Mouse (Mus musculus) myocyte (in vitro differentiated cells): ENCODE measurements around the gene Lhfpl4. TPM values are rescaled to one million over a fixed set of nuclear protein-coding genes. Genes with fewer than 3 reads are reported as not detected.
A peak's percentile ranks its signal among the peaks of the same experiment; 100 is the strongest.

ENCODE experiments used
- H3K27me3 ChIP-seq: one replicate; pipeline ENCODE4 v1.6.1; 2011; ENCODE audit not compliant: control insufficient read depth, insufficient read depth, insufficient read length
- H3K36me3 ChIP-seq: one replicate; pipeline ENCODE4 v1.6.1; 2011; ENCODE audit not compliant: control insufficient read depth, insufficient read depth
- H3K4me2 ChIP-seq: one replicate; pipeline ENCODE4 v1.6.1; 2011; ENCODE audit warnings: low read depth, control low read depth
- H3K4me3 ChIP-seq: one replicate; pipeline ENCODE4 v1.5.1; 2011; ENCODE audit warnings: mild to moderate bottlenecking, control low read depth, moderate library complexity
- H3K79me2 ChIP-seq: one replicate; pipeline ENCODE4 v1.6.1; 2011; ENCODE audit not compliant: control insufficient read depth, insufficient read depth
- H3ac ChIP-seq: one replicate; pipeline ENCODE4 v1.6.1; 2011; ENCODE audit not compliant: control insufficient read depth, insufficient read length
- CEBPB ChIP-seq: IDR thresholded peaks from 2 replicates; pipeline ENCODE4 v1.6.1; 2011; ENCODE audit warnings: mild to moderate bottlenecking, moderate library complexity; ENCODE audit not compliant: poor library complexity, insufficient read depth, severe bottlenecking
- E2F4 ChIP-seq: IDR thresholded peaks from one replicate; pipeline ENCODE4 v1.6.1; 2011; ENCODE audit warnings: mild to moderate bottlenecking, control low read depth, moderate library complexity; ENCODE audit not compliant: insufficient read depth
- MAX ChIP-seq: IDR thresholded peaks from one replicate; pipeline ENCODE4 v1.6.1; 2011; ENCODE audit warnings: low read depth, mild to moderate bottlenecking, control low read depth
- MYOD1 ChIP-seq, 3 experiments: IDR thresholded peaks; one replicate each; pipeline ENCODE4 v1.6.1; 2011; ENCODE audit warnings: control low read depth in 2 of 3, low read depth in 2 of 3, mild to moderate bottlenecking in 2 of 3, moderate library complexity in 1 of 3; ENCODE audit not compliant: insufficient read length in 2 of 3, control insufficient read depth in 1 of 3
- MYOG ChIP-seq, 3 experiments: IDR thresholded peaks; one replicate each; pipeline ENCODE4 v1.6.1; 2011; ENCODE audit warnings: control low read depth in 2 of 3, low read depth in 2 of 3, mild to moderate bottlenecking in 2 of 3; ENCODE audit not compliant: insufficient read length in 2 of 3, control insufficient read depth in 1 of 3, insufficient read depth in 1 of 3
- POLR2A ChIP-seq: IDR thresholded peaks from one replicate; pipeline ENCODE4 v1.6.1; 2011; ENCODE audit warnings: low read depth, mild to moderate bottlenecking, control low read depth, moderate library complexity; ENCODE audit not compliant: insufficient read length
- POLR2AphosphoS2 ChIP-seq: IDR thresholded peaks from one replicate; pipeline ENCODE4 v1.6.1; 2011; ENCODE audit warnings: low read depth, control low read depth; ENCODE audit not compliant: insufficient read length
- REST ChIP-seq: IDR thresholded peaks from one replicate; pipeline ENCODE4 v1.6.1; 2011; ENCODE audit warnings: mild to moderate bottlenecking, control low read depth, moderate library complexity; ENCODE audit not compliant: insufficient read depth, insufficient read length
- SRF ChIP-seq: IDR thresholded peaks from one replicate; pipeline ENCODE4 v1.6.1; 2011; ENCODE audit warnings: low read depth; ENCODE audit not compliant: control insufficient read depth, insufficient read length
- TCF12 ChIP-seq: IDR thresholded peaks from one replicate; pipeline ENCODE4 v1.6.1; 2011; ENCODE audit warnings: mild to moderate bottlenecking, control low read depth; ENCODE audit not compliant: poor library complexity, insufficient read depth, severe bottlenecking
- TCF3 ChIP-seq: IDR thresholded peaks from one replicate; pipeline ENCODE4 v1.6.1; 2011; ENCODE audit warnings: low read depth, control low read depth; ENCODE audit not compliant: insufficient read length
- USF1 ChIP-seq: IDR thresholded peaks from one replicate; pipeline ENCODE4 v1.6.1; 2011; ENCODE audit warnings: low read depth, mild to moderate bottlenecking, control low read depth, moderate library complexity
- polyA plus RNA-seq: library from polyadenylated mRNA; unstranded; fragments of >200 nt; fragmentation: generic; extraction: Trizol; gene quantifications from one replicate; pipeline ENCODE4 v1.2.1, GENCODE M21; 2012; ENCODE audit warnings: missing spikeins

Gene Lhfpl4
- polyA plus RNA-seq, 1 experiment = 0.11 TPM

- H3K4me2 ChIP-seq = no peak overlapping the region
- H3K79me2 ChIP-seq = no peaks in the 10 kb centered on the region
- H3K4me3 ChIP-seq = no peak overlapping the region
- TF ChIP-seq POLR2AphosphoS2 (no peak), SRF (no peak), MYOG (IDR thresholded peaks at IDR 0.05; ENCODE audit: control insufficient read depth in 1 of 3, insufficient read depth in 1 of 3, insufficient read length in 2 of 3, low read depth in 2 of 3) (no peak), MAX (no peak), USF1 (no peak), E2F4 (no peak), TCF12 (no peak), POLR2A (no peak), REST (no peak), TCF3 (no peak), MYOD1 (IDR thresholded peaks at IDR 0.05; ENCODE audit: control insufficient read depth in 1 of 3, insufficient read length in 2 of 3, low read depth in 2 of 3) (no peak), CEBPB (no peak)
- H3K27me3 ChIP-seq = peaks cover 57% of the 10 kb centered on the region
- H3K36me3 ChIP-seq = no peaks in the 10 kb centered on the region
- H3ac ChIP-seq = no peak overlapping the region
These were observed 705 bp downstream of the Lhfpl4 start for GRCm38 (mm10) chr6:113194517-113194840.

GRCm38 (mm10) chr6:113193765-113194460, 1.3 kb downstream of the Lhfpl4 start:
- Histone ChIP-seq H3K4me3 (no peak overlapping the region), H3ac (no peak overlapping the region), H3K27me3 (peaks cover 54% of the 10 kb centered on the region), H3K4me2 (no peak overlapping the region), H3K36me3 (no peaks in the 10 kb centered on the region), H3K79me2 (no peaks in the 10 kb centered on the region)
- TF ChIP-seq USF1 (no peak), REST (peak; percentile 86)

- Histone ChIP-seq H3K4me2 (no peak overlapping the region), H3ac (no peak overlapping the region), H3K36me3 (no peaks in the 10 kb centered on the region), H3K4me3 (no peak overlapping the region), H3K79me2 (no peaks in the 10 kb centered on the region), H3K27me3 (peaks cover 11% of the 10 kb centered on the region)
- TF ChIP-seq MYOG (IDR thresholded peaks at IDR 0.05; ENCODE audit: control insufficient read depth in 1 of 3, insufficient read depth in 1 of 3, insufficient read length in 2 of 3, low read depth in 2 of 3) = no peak
- no peak for TF ChIP-seq USF1
- TF ChIP-seq TCF3 = no peak
- no peak for TF ChIP-seq POLR2AphosphoS2
- TF ChIP-seq POLR2A = no peak
- TF ChIP-seq CEBPB = no peak
- no peak for TF ChIP-seq E2F4
- no peak for TF ChIP-seq TCF12
- TF ChIP-seq MAX = no peak
- no peak for TF ChIP-seq REST
- no peak for TF ChIP-seq MYOD1 (IDR thresholded peaks at IDR 0.05; ENCODE audit: control insufficient read depth in 1 of 3, insufficient read length in 2 of 3, low read depth in 2 of 3)
These were observed 10.2 kb downstream of the Lhfpl4 start for GRCm38 (mm10) chr6:113184866-113185525.

GRCm38 (mm10) chr6:113184163-113184562, 11.0 kb downstream of the Lhfpl4 start:
- no peak overlapping the region for H3ac ChIP-seq
- no peak overlapping the region for H3K4me3 ChIP-seq
- no peak overlapping the region for H3K4me2 ChIP-seq
- no peaks in the 10 kb centered on the region for H3K36me3 ChIP-seq
- H3K79me2 ChIP-seq = no peaks in the 10 kb centered on the region
- peaks cover 11% of the 10 kb centered on the region for H3K27me3 ChIP-seq
- TF ChIP-seq POLR2AphosphoS2 (no peak), MAX (no peak), CEBPB (no peak), SRF (no peak), REST (no peak)

- Histone ChIP-seq H3K4me2 (no peak overlapping the region), H3K79me2 (no peaks in the 10 kb centered on the region), H3ac (no peak overlapping the region)
These were observed 15.9 kb downstream of the Lhfpl4 start for GRCm38 (mm10) chr6:113179195-113179733.

More at GRCm38 (mm10) chr6:113179195-113179733, 15.9 kb downstream of the Lhfpl4 start:
- no peak overlapping the region for H3K4me3 ChIP-seq
- TF ChIP-seq MAX (no peak), SRF (no peak), POLR2A (no peak), E2F4 (no peak), USF1 (no peak), TCF12 (no peak), REST (no peak), MYOG (IDR thresholded peaks at IDR 0.05; ENCODE audit: control insufficient read depth in 1 of 3, insufficient read depth in 1 of 3, insufficient read length in 2 of 3, low read depth in 2 of 3) (no peak), POLR2AphosphoS2 (no peak), MYOD1 (IDR thresholded peaks at IDR 0.05; ENCODE audit: control insufficient read depth in 1 of 3, insufficient read length in 2 of 3, low read depth in 2 of 3) (no peak), CEBPB (no peak), TCF3 (no peak)
- H3K27me3 ChIP-seq = peaks cover 14% of the 10 kb centered on the region
- no peaks in the 10 kb centered on the region for H3K36me3 ChIP-seq
